25 mouse cellular contexts compared by ENCODE assay signal in the genomic region with DNA sequence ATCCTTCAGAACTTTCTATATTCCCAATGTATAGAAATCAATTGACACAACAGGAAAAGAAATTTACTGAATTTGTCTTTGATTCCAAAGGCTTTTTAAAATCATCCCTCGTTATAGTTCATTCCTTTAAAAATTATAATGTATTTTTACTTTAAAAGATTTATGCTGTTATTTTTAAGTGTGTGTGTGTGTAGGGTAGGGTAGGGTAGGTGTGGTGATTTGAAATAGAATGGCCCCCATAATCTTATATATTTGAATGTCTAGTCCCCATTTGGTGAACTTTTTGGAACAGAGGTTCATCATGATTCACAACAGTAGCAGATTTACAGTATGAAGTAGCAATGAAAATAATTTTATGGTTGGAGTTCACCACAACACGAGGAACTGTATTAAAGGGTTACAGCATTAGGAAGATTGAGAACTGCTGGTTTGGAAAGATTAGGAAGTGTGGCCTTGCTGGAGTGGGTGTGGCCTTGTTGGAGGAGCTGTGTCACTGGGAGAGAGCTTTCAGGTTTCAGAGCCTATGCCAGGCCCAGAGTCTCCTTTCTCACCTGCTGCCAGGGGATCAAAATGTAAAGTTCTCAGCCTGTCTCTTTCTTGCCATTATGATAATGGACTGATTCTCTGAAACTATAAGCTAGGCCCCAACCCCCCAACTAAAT.
A peak's percentile ranks its signal among the peaks of the same experiment; 100 is the strongest.
DNase-seq lines count a peak whose midpoint lies in the region; ATAC-seq and TF ChIP-seq lines count a peak whose summit lies in the region.
"Had no signal": no experiment of that assay in that cellular context is flagged by ENCODE, and none has a peak within 500 bp of the region (broad histone marks: within the 10 kb centered on the region; RNA-seq: fewer than 3 reads in every experiment).

No protein-coding gene starts in this region.

- no peak for TF ChIP-seq CTCF in stomach, postnatal 0 days (IDR thresholded peaks at IDR 0.05; ENCODE audit: low read depth)

- no peak overlapping the region for H3K4me2 ChIP-seq in stomach, embryonic 15.5 days
- H3K4me2 ChIP-seq in stomach, postnatal 0 days (replicated peaks; ENCODE audit: low read depth): no peak overlapping the region
- peak overlapping the region; percentile 54 for H3K4me2 ChIP-seq in liver, embryonic 13.5 days
- H3K4me2 ChIP-seq in stomach, embryonic 16.5 days (ENCODE audit: low read depth, low read length): no peak overlapping the region
- H3K4me2 ChIP-seq: heart, embryonic 15.5 days; hindbrain, embryonic 13.5 days; lung, embryonic 14.5 days; midbrain, embryonic 15.5 days; neural tube, embryonic 15.5 days had no signal

- intact Hi-C loops in gastrocnemius, postnatal 36 days (cut with DNase I): no loop called here

- no peak for DNase-seq in stomach, postnatal 0 days (ENCODE audit: low spot score)
- DNase-seq in liver, embryonic 13.5 days: peak; percentile 69
- DNase-seq in right cerebral cortex, adult 2 months (ENCODE audit: low spot score in 2 of 2): no peak
- no peak for DNase-seq in thymus, postnatal 14 days
- no peak for DNase-seq in gastrocnemius, postnatal 36 days
- DNase-seq: adrenal gland, postnatal 25 days; cerebellum, adult 9-10 months; cerebellum, postnatal 36 days; heart, postnatal 36 days; kidney, adult 18-20 months; kidney, postnatal 36 days; layer of hippocampus, postnatal 36 days; left cerebral cortex, postnatal 4 days; lung, embryonic 14.5 days; retina, postnatal 1 day had no signal

- H3K27me3 ChIP-seq in stomach, embryonic 15.5 days (replicated peaks): no peaks in the 10 kb centered on the region
- no peaks in the 10 kb centered on the region for H3K27me3 ChIP-seq in stomach, postnatal 0 days (ENCODE audit: control insufficient read depth, insufficient read depth, low read length)
- H3K27me3 ChIP-seq in erythroblast, embryonic 14.5 days (ENCODE audit: control insufficient read depth): peaks cover 35% of the 10 kb centered on the region
- H3K27me3 ChIP-seq in liver, embryonic 13.5 days: no peaks in the 10 kb centered on the region
- no peaks in the 10 kb centered on the region for H3K27me3 ChIP-seq in stomach, embryonic 16.5 days (ENCODE audit: control insufficient read depth, insufficient read depth, low read length)
- H3K27me3 ChIP-seq: heart, embryonic 15.5 days; hindbrain, embryonic 13.5 days; midbrain, embryonic 15.5 days; neural tube, embryonic 15.5 days had no signal

- TF ChIP-seq EP300 in stomach, postnatal 0 days (optimal IDR thresholded peaks at IDR 0.05): no peak

- no peaks in the 10 kb centered on the region for H3K4me1 ChIP-seq in stomach, embryonic 15.5 days
- H3K4me1 ChIP-seq in stomach, postnatal 0 days (replicated peaks; ENCODE audit: control insufficient read depth, insufficient read depth): no peaks in the 10 kb centered on the region
- peaks cover 56% of the 10 kb centered on the region for H3K4me1 ChIP-seq in erythroblast, embryonic 14.5 days (ENCODE audit: control insufficient read depth)
- peaks cover 36% of the 10 kb centered on the region for H3K4me1 ChIP-seq in liver, embryonic 13.5 days (replicated peaks)
- no peaks in the 10 kb centered on the region for H3K4me1 ChIP-seq in stomach, embryonic 16.5 days (ENCODE audit: control insufficient read depth, insufficient read depth, low read length)
- H3K4me1 ChIP-seq: heart, embryonic 15.5 days; hindbrain, embryonic 13.5 days; neural tube, embryonic 15.5 days had no signal

- 83% methylated on average over 2 of the region's 2 CpGs for WGBS in stomach, embryonic 15.5 days
- WGBS in stomach, postnatal 0 days: 79% methylated on average over 2 of the region's 2 CpGs
- 47% methylated on average over 2 of the region's 2 CpGs for WGBS in liver, embryonic 13.5 days (ENCODE audit: insufficient replicate concordance)
- WGBS in stomach, embryonic 16.5 days: 74% methylated on average over 2 of the region's 2 CpGs

- no peak overlapping the region for H3K9ac ChIP-seq in stomach, embryonic 15.5 days
- H3K9ac ChIP-seq in stomach, postnatal 0 days (ENCODE audit: low read length): no peak overlapping the region
- H3K9ac ChIP-seq in liver, embryonic 13.5 days: peak overlapping the region; percentile 55
- no peak overlapping the region for H3K9ac ChIP-seq in stomach, embryonic 16.5 days (ENCODE audit: low read length)
- H3K9ac ChIP-seq: heart, embryonic 15.5 days; hindbrain, embryonic 13.5 days; lung, embryonic 14.5 days; midbrain, embryonic 15.5 days; neural tube, embryonic 15.5 days had no signal

- H3K36me3 ChIP-seq in stomach, embryonic 15.5 days: no peaks in the 10 kb centered on the region
- no peaks in the 10 kb centered on the region for H3K36me3 ChIP-seq in stomach, postnatal 0 days (ENCODE audit: control insufficient read depth, insufficient read depth, low read length)
- H3K36me3 ChIP-seq in erythroblast, embryonic 14.5 days (ENCODE audit: control insufficient read depth): no peaks in the 10 kb centered on the region
- H3K36me3 ChIP-seq in liver, embryonic 13.5 days: no peaks in the 10 kb centered on the region
- H3K36me3 ChIP-seq in stomach, embryonic 16.5 days (ENCODE audit: control insufficient read depth, insufficient read depth, low read length): no peaks in the 10 kb centered on the region
- H3K36me3 ChIP-seq: heart, embryonic 15.5 days; hindbrain, embryonic 13.5 days; midbrain, embryonic 10.5 days; midbrain, embryonic 15.5 days; neural tube, embryonic 15.5 days had no signal

- H3K9me3 ChIP-seq in stomach, embryonic 15.5 days: no peaks in the 10 kb centered on the region
- no peaks in the 10 kb centered on the region for H3K9me3 ChIP-seq in stomach, postnatal 0 days (ENCODE audit: control insufficient read depth, low read length)
- no peaks in the 10 kb centered on the region for H3K9me3 ChIP-seq in erythroblast, embryonic 14.5 days (ENCODE audit: control insufficient read depth, low read length)
- H3K9me3 ChIP-seq in liver, embryonic 13.5 days (replicated peaks): no peaks in the 10 kb centered on the region
- no peaks in the 10 kb centered on the region for H3K9me3 ChIP-seq in stomach, embryonic 16.5 days (replicated peaks; ENCODE audit: control insufficient read depth, low read length)
- H3K9me3 ChIP-seq: heart, embryonic 15.5 days; hindbrain, embryonic 13.5 days; midbrain, embryonic 10.5 days; midbrain, embryonic 15.5 days; neural tube, embryonic 15.5 days had no signal

- ATAC-seq in stomach, embryonic 15.5 days (ENCODE audit: insufficient read depth, low FRiP score, low read depth): peak; percentile 92
- ATAC-seq in stomach, postnatal 0 days (ENCODE audit: low FRiP score, low TSS enrichment): no peak
- peak; percentile 99 for ATAC-seq in liver, embryonic 13.5 days (ENCODE audit: low read depth)
- 0 out of 2 replicates have a peak, but pooled peaks have one; percentile 58 for ATAC-seq in stomach, embryonic 16.5 days (ENCODE audit: insufficient read depth, low FRiP score)
- ATAC-seq: CD4-positive, CD25-positive, alpha-beta regulatory T cell, adult 4 months; forebrain, embryonic 16.5 days; midbrain, embryonic 15.5 days had no signal

- no peak overlapping the region for H3K27ac ChIP-seq in stomach, embryonic 15.5 days
- no peak overlapping the region for H3K27ac ChIP-seq in stomach, postnatal 0 days (replicated peaks)
- peak overlapping the region; percentile 83 for H3K27ac ChIP-seq in liver, embryonic 13.5 days
- H3K27ac ChIP-seq in stomach, embryonic 16.5 days (ENCODE audit: low read length): no peak overlapping the region
- H3K27ac ChIP-seq: heart, embryonic 15.5 days; hindbrain, embryonic 13.5 days; midbrain, embryonic 10.5 days; midbrain, embryonic 15.5 days; neural tube, embryonic 15.5 days had no signal

- H3K4me3 ChIP-seq in stomach, embryonic 15.5 days (replicated peaks): no peak overlapping the region
- H3K4me3 ChIP-seq in stomach, postnatal 0 days (ENCODE audit: low read depth, low read length): no peak overlapping the region
- peak overlapping the region; percentile 42 for H3K4me3 ChIP-seq in erythroblast, embryonic 14.5 days (replicated peaks)
- peak overlapping the region; percentile 8 for H3K4me3 ChIP-seq in liver, embryonic 13.5 days (replicated peaks)
- no peak overlapping the region for H3K4me3 ChIP-seq in stomach, embryonic 16.5 days (replicated peaks; ENCODE audit: low read length)
- H3K4me3 ChIP-seq: heart, embryonic 15.5 days; hindbrain, embryonic 13.5 days; midbrain, embryonic 10.5 days; midbrain, embryonic 15.5 days; neural tube, embryonic 15.5 days had no signal

Comparison
In these comparisons a context has a peak if more than half of its experiments do, and no peak if none do; other contexts are left out.
1. H3K4me3 ChIP-seq: peak in erythroblast, embryonic 14.5 days (single experiment) and liver, embryonic 13.5 days (single experiment); none in stomach, embryonic 15.5 days (single experiment), stomach, postnatal 0 days (single experiment) and stomach, embryonic 16.5 days (single experiment).